Mouse (Mus musculus) kidney, adult 2 months (tissue): ENCODE results near the gene Fubp1.

Experiments
- CTCF ChIP-seq: fragments of 200-500 bp; conservative IDR thresholded peaks from 2 replicates; pipeline ENCODE4 v1.5.1; 2011; ENCODE audit warnings: low read depth, mild to moderate bottlenecking, control low read depth, low read length, moderate library complexity, mixed read lengths; ENCODE audit not compliant: insufficient read depth, insufficient read length
- POLR2A ChIP-seq: fragments of 200-500 bp; IDR thresholded peaks from one replicate; pipeline ENCODE4 v1.6.1; 2011; ENCODE audit warnings: low read depth, low read length, control low read depth

GRCm38 (mm10) chr3:152272974-152273685, 62.9 kb downstream of the Fubp1 start:
- TF ChIP-seq CTCF (no peak), POLR2A (no peak)
